Mouse (Mus musculus) monocyte, adult 2 months (primary cell): ENCODE measurements around the gene Kif19a.
A peak's percentile ranks its signal among the peaks of the same experiment; 100 is the strongest.

Experiments used
- DNase-seq, 2 experiments: peaks; one replicate each; pipeline ENCODE4 v3.0.0; 2022; ENCODE audit warnings: low spot score in 2 of 2, low read depth in 1 of 2

Kif19a gene

DNA sequence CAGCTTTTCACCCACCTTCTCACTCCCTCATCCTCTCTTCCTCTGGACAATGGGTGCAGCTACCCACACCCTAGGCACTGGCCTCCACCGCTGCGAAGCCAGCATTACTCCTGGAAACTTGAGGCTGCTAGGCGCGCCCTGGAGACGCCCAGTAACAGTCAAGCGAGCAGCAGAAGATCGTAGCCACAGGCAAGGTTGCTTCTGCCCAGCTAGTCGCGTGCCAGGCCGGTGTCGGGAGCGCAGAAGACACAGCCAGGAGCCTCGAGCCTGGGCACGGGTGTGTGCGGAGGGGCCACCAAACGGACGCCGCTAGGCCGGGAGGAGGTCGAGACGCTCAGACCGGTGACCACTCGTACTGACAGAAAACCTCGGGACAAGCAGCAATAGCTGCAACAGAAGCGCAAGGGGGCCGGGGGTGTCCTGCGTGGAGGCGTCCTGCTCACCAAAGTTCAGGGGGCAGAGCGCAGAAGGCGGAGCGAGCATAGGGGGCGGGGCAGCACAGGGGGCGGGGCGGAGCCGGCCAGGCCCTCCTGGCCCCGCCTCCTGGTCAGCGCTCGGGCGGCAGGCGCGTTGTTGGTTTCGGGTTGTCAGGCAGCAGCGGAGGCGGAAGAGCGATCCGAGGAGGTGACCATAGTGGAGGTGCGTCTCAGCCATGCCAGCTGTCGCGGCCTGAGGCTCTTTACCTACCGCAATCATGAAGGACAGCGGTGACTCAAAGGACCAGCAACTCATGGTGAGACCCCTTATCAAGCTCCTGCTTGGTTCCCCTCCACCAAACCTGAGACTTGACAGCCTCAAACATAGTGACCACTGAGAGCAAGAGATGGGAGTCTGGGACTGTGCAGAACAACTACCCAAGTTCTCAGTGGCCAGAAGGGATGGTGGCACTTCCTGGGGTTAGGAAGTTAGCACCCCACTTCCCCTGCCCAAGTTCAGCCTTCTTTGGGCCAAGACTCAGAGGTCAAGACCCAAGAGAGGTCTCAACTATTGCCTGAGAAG, at the start of gene Kif19a:
Kif19a (plus strand) TSS at position 569 of the 999 bp plus-strand sequence.
- peak in 1 of 2 experiments; percentile 23 for DNase-seq

DNA sequence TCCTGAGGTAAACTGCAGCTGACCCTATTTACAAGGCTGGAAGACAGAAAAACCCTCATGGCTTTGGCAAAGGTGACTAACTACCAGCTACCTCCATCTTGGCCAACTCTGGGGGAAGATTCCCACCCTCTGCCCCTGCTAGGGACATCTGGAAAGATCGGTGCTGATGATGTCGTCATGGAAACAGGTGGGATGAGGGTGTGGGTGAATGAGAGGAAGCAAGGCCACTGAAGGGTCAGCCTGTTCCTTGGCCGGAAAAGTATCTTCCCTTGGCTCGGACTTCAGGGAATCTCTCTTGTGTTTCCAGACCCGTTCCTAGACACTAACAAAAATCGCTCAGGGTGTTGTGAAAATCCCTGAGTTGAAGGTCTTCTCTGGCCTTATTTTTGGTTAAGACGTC, 49.7 kb upstream of the Kif19a start:
- DNase-seq, result no peak

DNA sequence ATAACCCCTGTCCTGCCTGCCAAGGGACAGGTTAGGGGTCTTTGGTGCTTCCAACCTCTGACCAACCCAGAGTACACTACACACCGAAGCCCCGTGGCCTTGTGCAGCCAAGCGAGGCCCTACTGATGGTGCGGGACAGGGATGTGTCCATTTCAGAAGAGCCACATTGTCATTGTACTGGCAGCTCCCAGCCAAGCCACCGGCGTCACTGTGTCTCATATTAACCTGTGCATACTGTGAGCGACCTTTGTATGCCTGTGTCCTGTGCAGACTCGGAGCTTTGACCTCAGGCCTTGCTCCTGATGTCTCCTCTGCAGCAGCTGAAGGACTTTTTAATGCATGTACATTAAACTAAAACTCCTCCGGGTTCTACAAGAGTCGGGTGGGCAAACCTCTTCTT, 44.7 kb upstream of the Kif19a start:
- DNase-seq, result no peak

DNA sequence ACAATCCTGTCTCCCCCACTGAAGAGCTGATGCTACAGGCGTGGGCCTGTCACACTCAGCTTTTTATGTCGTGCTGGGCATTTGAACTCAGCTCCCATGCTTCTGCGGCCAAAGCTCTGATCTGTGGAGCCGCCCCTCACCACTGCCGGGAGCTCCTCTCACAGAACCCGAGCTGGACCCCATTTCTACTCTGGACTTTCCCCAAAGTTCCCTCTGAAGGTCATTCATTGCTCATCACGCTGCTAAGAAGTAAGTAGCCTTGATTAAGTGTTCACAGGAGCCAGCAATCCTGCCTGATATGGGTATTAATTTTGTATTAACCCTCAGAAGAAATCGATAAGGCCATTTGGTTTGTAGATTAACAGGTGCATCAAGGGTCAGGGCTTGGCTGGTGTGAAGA, 42.8 kb upstream of the Kif19a start:
- DNase-seq, result no peak

DNA sequence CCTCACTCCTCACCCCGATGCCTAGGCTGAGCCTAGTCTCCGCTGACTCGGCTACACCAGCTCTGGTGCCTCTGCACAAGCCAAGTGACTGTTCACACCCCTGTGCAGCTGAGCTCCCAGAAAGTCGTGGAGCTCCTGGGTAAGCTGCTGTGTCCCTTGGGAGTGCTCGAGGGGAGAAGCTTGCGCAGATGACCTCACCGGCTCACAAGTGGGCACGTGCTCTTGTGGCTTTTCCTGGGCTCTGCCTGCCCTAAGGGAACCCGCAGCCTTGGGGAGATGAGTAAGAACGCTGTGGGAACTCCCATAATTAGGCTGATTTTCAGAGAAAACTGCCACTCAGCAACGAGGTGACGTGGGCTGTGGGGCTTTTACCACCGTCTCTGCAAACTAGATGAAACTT, 42.2 kb upstream of the Kif19a start:
- no peak for DNase-seq

DNA sequence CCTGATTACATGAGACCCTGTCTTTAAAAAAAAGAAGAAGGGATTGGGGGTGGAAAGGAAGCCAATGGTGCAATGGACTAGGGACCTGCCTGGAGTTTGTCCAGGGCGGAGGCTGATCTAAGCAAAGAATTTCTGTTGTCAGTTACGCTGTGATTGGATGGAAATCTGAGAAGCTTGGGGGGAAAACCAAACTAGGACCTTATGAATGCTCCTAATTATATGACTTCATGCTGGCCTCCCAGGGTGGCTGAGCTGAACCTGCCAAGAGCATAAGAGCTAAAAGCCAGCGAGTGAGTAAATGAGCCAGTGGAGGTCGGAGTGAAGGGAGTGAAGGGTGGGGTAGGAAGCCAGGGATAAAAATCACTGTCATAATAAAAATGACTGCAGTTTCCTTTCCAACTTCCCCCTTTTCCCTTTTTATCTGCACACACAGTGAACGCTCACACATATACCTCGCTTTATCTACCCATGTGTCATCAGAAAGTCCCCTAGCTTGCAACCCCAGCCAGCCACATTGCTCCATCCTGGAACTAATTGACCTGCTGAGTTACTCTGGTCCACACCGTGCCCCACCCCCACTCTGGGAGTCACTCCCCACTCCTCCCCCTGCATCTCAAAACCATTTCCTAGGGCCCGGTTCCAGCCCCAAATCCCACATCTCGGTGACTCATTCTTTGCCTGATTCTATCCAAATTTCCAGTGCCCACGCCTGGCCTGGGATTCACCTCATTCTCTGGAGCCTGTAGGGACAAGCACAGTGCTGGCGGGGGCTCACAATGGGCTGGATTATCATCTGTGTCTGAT, 40.2 kb upstream of the Kif19a start:
- no peak for DNase-seq

DNA sequence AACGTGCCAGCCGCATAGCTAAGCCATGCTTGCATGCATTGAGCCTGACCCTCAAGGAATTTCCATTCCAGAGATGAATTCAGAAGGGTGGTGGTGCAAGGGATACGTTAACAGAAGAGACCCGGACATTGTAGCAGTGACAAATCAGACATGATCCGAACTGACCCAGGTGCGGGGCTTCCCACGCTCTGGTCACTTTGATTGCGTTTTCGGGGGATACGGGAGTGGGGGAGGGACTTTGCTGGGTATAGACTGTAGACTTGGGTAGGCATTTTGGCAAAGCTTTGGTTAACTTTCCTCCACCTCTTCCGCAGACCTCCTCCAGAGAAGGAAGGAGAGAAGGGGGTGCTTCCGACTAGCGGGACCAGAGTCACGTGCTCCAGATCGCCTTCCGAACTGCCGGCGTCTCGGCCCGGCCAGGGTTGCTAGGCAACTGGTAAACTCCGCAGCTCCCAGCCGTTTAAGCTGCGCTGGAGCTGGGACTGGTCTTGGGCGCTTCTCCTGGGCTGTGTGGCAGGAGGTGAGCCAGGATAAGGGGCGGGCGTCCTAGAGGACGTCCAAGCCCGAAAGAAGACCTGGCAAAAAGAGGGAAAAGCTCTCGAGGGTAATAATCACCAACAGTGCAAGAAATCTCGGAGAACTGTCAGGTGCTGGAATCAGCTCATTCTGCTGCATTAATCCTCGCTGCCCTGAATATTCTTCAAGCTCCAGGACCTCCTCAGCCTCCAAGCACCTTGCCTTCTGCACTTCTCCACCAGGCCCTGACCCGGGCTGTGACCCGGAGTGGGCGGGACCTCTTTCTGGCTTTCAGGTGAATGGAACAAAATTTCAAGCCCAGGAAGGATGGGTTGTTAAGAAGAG, 38.0 kb upstream of the Kif19a start, which contains the start of gene Dnaic2:
Dnaic2 (plus strand) TSS at position 444 of the 861 bp plus-strand sequence.
- DNase-seq, result no peak

DNA sequence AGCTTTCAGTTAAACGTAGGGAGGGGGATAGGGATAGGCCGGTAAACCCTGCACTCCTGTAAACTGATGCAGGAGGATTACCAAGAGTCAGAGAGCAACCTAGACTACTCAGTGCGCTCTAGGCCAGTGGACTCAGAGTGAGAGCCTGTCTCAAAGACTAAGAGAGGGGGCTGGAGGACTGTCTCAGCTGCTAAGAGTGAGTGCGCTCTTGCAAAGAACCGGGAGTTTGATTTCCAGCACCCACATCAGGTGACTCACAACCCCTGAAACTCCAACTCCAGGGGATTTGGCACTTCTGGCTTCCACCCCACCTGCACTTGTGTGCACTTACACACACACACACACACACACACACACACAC, 37.4 kb upstream of the Kif19a start:
- no peak for DNase-seq

DNA sequence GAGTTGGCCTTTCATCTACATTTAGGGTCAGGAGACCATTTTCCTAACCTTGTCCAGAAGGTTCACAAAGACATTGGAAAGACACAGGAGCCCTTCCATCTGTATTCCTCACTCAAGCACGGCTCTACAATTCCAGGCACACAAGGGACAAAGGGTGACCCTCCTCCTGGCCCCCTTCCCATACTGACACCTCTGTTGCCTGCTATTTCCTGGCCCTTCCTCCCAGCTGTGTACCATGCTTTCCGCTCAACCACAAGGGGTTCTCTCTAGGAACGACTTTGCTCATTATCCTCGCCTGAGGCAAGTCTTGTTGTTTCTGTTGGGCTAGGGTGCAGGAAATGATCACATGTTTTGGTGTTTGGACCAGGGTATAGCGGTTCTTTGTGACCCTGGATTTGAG, 36.9 kb upstream of the Kif19a start:
- no peak for DNase-seq

DNA sequence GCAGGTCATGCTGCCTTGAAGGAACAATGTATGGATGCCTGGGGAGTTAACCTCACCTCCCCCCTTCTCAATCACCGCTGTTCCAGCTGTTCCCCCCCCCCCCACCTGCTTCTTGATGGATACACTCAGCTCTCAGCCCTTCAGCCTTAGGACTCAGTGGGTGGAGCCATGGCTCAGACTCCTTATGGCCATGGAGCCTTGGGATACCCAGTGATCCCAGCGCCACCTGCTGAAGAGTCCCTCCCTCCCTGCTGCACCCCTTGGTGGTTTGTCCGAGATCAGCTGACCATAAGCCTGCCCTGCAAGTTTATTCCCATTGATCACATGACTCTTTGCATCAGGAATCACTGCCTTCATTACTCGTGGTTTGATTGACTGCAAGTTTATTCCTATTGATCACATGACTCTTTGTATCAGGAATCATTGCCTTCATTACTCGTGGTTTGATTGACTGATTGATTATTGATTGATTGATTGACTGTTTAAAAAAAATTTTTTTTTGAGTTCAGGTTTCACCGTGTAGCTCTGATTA, 35.3 kb upstream of the Kif19a start:
- DNase-seq, result no peak

DNA sequence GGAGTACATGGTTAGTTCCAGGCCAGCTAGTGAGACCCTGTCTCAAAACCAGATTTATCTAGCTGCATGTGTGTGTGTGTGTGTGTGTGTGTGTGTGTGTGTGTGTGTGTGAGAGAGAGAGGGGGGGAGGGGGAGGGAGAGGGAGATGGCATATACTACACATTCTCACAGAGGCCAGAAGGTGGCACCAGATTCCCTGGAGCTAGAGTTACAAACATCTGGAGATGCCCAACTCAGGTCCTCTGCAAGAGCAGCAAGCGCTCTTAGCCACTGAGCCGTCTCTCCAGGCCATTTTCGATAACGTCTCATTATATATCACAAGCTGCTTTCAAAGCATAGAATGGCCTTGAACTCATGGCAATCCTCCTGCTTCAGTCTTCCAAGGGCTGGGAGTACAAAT, 33.5 kb upstream of the Kif19a start:
- no peak for DNase-seq

DNA sequence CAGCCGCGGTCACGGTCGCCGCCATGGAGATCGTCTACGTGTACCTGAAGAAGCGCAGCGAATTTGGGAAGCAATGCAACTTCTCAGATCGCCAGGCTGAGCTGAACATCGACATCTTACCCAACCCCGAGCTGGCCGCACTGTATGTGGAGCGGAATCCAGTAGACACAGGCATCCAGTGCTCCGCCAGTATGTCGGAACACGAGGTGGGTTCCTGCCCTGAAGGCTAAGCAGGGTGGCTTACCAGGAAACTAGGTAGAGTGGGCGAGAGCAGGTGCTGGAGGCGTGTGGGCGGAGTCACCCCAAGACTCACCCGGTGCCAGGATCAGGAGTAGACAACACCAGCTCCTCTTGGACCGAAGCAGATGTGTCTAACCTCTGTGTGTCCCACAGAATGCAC, 32.3 kb upstream of the Kif19a start:
- DNase-seq, result no peak

DNA sequence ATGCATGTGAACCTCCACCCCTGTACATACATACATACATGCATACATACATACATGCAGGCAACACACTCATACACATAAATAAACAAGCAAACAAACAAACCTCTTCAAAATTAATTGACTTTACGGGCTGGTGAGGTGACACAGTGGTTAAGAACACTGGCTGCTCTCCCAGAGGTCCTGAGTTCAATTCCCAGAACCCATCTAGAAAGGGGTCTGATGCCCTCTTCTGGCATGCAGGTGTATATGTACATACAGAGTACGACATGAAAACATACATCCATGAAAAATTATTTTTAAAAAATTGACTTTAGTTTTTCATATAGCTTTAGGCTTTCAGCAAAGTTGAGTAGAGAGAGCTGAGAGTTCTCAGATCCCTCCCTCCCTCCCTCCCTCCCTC, 29.1 kb upstream of the Kif19a start:
- no peak for DNase-seq

DNA sequence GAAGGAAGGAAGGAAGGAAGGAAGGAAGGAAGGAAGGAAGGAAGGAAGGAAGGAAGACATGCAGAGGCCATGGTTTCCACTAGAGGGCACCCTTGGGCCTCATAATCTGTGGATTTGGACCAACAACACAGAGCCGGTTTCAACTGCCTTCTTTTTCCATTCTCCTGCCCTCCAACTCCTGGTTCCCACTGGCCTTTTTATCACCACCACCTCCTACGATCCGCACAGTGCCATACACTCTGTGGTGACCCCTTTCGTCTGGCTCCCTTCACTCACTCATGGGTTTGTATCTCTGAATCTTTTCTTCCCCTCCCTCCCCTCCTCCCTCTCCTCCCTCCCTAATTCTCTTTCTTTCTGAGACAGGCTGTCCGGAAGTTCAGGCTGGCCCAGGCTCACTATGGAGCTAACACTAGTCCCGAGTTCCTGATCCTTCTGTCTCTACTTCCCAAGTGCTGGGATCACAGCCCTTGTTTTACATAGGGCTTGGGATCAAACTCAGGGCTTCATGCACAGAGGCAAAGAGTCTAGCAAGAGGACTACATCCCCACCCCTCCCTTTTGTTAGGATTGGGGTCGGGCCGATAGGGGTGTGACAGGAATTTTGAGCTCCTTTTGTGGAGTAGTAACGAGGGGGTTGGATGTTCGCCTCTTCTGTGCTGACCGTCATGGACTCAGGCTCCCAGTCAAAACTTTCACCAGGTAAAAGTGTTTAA, 28.1 kb upstream of the Kif19a start:
- DNase-seq, result no peak

DNA sequence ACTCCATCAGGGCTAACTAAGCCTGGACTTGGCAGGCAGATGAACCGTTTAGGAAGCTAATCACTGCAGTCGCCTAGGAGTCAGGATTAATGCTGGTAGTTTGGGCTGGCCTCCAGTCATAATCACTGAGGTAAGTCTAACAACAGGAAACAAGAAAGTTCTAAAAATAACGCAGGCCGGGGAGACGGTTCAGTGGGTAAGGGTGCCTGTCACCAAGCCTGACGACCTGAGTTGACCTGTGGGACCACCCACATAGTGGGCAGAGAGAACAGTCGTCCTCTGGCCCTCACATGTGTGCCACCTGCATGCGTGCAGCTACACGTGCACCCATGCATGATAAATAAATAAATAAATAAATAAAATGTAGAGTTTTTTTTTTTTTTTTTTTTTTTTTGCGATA, 24.6 kb upstream of the Kif19a start:
- DNase-seq, result no peak

DNA sequence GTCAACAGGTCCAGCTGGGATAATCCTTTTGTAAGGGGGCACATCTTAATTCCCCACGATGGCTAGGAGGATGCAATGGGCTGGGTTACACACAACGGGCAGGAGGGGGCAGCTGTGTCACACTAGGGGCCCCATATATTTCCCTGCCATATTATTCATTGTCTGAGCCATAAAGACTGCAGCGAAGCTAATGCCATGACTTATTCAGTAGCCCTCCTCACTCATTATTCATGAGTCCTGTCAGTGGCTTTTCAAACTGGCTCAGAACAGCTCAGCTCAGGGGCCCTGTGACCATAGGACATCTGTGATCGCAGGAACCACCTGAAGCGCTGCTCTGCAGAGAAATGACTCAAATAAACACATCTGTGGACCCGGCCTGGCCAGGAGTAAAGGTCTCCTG, 23.7 kb upstream of the Kif19a start:
- DNase-seq, result no peak

DNA sequence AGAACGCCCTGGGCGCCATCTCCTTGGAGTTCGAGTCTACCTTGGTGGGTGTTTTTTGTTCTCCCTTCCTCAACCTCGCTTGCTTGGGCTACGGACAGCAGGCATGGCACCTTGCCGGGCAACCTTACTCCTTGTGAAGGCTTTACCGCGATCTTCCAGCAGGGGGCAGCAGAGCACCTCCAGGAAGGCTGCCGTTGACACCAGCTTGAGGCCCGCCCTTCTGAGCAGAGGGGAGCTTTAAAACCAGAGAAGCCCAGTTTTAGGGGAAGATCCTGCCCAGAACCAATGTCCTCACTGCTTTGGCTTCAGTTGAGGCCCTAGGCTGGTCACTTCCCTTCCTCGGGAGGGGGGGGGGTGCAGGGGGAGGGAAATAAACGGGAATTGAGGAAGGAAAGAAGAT, 20.1 kb upstream of the Kif19a start:
- peak; percentile 70 to 85 for DNase-seq

DNA sequence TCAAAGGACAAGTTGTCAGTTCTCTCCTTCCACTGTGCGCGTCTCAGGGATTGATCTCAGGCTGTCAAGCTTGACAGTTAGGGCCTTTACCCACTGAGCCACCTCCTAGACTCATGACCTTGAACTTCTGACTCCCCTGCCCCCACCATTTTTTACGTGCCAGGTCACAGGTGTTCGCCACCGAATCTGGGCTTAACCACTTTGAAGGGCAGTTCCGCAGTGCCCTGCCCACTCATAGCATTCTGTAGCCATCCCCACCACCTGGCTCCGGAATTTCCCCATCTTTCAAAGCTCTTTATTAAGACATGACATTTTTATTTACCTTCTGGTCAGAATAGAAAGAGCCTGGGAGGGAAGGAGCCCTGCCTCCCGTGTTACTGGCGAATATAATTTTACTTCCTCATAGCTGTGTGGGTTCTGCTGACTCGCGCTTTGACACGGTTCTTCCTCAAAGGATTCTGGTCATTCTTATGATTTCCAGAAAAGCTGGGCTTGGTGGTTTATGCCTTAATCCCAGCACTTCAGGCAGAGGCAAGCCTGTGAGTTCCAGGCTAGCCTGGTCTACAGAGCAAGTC, 17.5 kb upstream of the Kif19a start:
- no peak for DNase-seq

DNA sequence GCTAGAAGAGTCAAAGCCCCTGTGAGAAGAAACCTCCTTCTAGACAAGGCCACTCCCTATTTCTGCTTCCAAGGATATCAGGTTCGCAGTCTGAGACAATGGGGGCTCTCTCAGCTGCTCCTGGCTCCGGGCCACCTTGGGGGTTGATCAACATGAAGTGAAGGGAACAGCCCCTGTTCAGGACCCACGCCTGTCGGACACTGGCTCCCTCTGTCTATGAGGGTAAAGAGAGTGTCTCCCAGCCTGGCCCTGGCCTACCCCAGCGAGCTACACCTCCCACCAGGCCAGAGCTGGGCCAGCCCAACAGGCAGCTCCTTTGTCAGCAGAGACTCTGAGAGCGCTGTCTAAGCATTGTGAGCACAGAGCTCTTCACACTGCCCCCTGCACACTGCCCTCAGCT, 4.7 kb downstream of the Kif19a start:
- DNase-seq, result no peak

DNA sequence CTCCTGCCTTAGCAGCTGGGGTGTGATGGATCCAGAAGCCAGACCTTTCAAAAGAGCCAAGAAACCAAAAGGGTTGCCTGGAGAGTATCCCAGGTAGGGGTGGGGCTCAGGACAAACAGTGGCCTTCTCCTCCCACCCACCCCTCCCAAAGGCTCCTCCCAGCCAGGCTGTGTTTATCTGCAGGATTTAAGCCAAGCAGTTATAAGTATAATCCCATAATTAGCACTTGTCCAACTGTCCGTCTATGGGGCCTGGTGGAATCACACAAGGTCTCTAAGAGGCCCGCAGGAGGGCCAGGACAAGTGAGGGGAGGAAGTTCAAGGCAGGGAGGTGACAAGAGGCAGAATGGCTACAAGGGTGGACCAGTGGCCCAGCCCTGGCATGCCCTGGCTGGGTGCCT, 6.7 kb downstream of the Kif19a start:
- no peak for DNase-seq
